Mouse (Mus musculus) cerebellum, adult 8-10 months (tissue): ENCODE data around the gene Fen1.

Experiments
- DNase-seq: peaks from one replicate; pipeline ENCODE4 v3.0.0; 2022

Fen1 gene

GRCm38 (mm10) chr19:10203848-10204615, at the start of gene Fen1, which contains the start of gene Tmem258:
TSS of gene Fen1 (minus strand) at chr19:10204169.
TSS of gene Tmem258 (plus strand) at chr19:10204014.
- DNase-seq, result peak; percentile 96

- no peak for DNase-seq
These were observed 44.2 kb upstream of the Fen1 start for GRCm38 (mm10) chr19:10248128-10248527.

DNA sequence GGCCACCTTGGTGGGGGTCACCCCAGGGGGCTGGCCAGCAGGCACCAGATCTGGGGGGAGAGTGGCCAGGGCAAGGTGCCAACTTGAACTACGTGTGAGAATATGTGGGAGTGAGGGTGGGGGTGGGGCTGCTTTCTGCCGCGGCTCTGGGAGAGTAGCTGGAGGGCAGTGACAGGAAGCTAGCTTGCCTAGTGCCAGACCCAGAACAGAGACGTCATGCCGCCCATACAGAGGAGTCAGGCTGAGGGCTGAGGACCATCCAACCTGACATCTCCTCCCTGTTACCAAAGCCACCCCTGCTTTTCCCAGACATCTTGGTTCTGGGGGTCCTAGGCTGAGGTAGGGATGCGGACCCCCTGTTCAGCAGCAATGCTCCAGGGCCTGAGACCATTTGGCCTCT, 43.2 kb upstream of the Fen1 start:
- DNase-seq, result no peak

DNA sequence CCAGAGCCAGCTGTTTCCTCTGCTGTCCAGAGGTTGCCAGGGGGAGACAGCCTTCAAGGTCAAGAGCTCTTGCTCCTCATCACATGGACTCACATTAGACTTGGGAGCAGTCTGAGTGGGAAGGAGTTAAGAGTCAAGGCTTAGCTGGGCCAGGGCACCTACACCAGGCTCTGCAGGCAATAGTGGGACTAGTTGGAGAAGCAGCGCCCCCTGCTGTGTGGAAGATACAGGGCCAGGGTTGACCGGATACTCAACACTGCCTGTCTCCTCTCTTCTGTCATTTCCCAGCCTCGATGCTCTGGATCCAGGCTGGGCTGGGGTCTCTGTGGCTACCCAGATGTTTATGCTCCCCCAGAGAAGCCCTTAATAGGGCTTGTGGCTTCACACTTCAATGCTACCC, 40.2 kb upstream of the Fen1 start:
- DNase-seq, result peak; percentile 26

DNA sequence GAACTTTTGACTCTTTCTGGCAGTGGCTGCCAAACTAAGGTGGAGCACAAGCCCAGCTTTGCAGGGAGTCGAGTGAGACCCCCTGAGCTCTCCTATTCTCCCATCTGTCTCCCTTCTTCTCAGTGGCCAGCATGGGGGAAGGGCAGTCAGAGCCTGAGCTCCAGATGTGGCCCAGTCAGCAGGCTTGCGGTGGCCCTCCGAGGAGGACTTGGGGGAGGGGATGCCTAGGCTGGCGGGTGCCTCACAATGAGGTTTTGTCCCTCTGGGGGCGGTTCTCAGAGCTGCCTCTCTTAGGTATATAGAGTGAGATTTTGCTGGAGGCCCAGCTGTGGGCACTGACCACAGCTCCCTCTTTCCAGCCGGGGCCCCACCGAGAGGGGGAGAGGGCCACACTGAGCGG, 38.9 kb upstream of the Fen1 start:
- DNase-seq, result no peak

GRCm38 (mm10) chr19:10240654-10241305, 36.8 kb upstream of the Fen1 start, which contains the start of gene Myrf:
TSS of gene Myrf (minus strand) at chr19:10240748.
- peak; percentile 56 for DNase-seq

GRCm38 (mm10) chr19:10239975-10240653, 36.1 kb upstream of the Fen1 start:
- DNase-seq, result no peak

GRCm38 (mm10) chr19:10239419-10239818, 35.5 kb upstream of the Fen1 start:
- no peak for DNase-seq

DNA sequence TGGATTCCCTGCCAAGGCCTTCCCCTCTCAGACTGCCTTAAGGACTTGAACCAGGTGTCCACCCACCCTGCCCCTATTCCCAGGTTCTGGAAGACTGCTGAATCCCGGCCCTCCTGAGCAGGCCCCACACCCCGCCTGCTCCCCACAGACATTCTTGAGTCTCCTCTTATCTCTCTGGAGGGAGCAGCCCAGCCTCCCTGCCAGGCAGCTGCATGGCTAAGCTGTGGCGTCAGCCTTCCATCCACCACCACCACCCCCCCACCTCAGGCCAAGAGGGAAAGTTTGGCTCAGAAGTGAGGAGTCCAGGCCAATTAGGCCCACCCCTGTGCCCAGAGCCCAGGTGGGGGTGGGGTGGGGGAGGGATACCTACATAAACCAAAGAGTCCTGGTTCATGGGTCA, 34.5 kb upstream of the Fen1 start:
- no peak for DNase-seq

DNA sequence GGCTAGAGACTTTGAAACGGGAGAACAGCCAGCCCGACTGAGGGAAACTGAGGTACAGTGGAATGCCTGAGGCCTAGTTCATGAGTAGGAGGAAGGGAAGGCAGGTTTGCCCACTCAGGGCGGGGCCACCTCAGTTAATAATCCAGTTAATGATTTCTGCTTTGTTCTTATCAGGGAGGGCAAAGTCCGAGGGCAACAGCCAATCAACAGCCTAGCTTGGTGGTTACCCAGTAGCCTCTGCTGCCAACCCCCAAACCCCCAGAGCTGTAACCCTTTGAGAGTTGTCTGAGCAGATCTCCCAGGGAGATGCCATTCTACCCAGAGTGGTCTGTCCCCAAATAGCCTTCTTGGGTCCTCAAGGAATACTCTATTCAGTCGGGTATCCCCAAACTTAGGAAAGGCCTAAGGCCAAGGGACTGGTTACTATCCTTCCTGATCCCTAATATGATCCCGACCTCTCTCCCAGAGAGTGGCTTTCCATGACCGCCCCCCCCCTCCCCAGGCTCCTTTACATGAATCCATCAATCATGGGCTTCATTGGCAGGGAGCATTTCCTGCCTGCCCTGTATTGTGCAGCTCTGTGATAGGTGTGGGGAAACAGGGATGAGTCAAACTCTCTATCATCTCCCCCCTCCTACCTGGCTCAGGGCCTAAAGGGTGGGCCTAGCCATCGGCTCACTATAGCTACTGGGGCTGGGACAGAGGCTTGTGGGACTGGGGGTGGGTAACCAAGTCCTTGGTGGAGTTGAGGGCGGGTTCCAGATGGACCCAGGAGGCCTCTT, 32.0 kb upstream of the Fen1 start:
- no peak for DNase-seq

- no peak for DNase-seq
These were observed 28.5 kb upstream of the Fen1 start for GRCm38 (mm10) chr19:10232327-10233017.

- DNase-seq, result no peak
These were observed 27.9 kb upstream of the Fen1 start for GRCm38 (mm10) chr19:10231871-10232270.

- DNase-seq, result no peak
These were observed 27.0 kb upstream of the Fen1 start for GRCm38 (mm10) chr19:10231016-10231415.

DNA sequence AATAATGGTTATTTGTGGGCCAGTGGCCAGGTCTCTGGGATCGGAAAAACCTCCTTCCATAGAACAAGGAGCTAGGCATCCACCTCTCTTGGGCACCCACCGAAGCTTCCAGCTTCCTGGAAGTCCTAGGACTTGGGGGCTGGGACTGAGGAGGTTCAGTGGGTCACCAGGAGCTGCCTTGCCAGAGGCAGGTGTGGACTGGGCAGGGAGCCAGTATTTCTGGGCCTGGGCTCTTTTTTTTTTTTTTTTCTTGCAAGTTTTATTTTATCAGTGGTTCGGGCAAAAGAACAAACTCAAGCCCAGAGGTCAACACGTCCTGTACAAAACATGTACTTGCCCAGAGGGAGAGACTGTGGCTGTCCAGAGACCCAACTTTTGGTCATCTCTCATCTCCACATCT, 21.8 kb upstream of the Fen1 start:
- no peak for DNase-seq

DNA sequence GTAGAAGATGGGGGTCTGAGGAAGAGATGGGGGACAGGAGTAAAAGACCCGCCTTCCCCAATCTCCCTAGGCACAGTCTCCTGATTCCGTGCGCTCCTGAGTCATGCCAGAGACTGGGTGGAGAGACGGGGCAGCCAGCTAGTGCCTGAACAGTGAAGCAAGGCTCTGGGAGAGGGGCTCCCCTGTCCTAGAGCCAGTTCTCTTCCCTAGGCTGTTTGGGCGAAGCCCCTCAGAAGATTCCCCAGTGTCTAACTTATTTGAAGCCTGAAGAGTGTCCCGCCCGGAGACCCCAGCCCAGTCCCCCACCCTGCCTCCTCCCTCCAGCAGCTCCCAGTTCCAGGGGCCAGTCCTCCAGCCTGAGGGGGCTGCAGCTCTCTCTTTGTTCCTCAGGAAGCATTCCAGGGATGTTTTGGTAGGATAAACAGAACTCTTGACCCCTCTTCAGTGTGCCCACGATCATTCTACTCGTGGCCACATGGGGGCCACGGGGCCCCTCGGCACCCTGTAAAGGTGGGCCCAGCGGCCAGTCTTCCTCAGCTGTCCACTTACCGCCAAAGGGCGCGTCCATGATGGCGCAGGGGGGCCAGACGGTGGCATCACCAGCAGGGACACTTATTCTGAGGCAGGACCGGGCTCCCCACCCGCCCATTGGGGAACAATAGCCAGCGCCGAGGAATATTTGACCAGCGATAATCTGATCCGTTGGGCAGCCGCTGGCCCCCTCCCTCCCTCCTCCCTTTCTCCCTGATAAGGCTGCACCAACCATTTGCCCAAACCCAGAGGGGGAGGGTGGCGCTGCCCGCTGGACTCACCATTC, 20.9 kb upstream of the Fen1 start:
- DNase-seq, result no peak

DNA sequence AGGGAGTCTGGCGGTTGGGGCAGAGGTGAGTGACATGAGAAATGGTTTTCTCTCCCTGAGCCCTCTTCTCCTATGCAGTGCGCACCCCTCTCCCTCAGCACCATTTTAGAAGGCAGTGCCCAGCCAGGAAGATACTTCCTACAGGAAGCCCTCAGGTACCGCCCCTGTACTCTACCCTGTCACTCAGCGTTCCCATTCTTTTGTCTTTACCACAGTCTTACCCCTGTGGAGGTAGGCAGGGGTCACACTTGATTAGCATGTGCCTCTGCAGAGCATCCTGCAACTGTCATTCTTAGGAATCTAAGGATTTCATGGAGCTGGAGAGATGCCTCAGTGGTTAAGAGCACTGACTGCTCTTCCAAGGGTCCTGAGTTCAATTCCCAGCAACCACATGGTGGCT, 19.6 kb upstream of the Fen1 start:
- no peak for DNase-seq

GRCm38 (mm10) chr19:10222656-10223055, 18.7 kb upstream of the Fen1 start:
- no peak for DNase-seq

DNA sequence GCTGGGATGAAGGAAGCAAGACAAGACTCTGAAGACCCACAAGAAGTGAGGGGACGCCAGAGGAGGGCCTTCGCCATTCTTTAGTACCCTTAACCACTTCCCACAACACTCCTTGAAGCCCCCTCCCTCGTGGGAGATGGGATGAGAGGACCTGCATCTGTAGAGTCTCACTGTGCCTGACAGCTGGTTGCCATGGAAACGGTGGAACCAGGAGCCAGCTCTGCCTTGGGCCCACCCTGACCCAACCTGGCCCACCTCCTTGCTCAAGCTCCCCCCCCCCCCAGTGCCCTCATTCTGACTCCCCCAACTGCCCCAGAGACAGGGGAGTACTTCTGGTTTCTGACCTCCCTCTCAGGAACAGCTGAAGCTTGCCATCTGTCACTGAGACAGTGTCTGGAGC, 17.6 kb upstream of the Fen1 start:
- no peak for DNase-seq

DNA sequence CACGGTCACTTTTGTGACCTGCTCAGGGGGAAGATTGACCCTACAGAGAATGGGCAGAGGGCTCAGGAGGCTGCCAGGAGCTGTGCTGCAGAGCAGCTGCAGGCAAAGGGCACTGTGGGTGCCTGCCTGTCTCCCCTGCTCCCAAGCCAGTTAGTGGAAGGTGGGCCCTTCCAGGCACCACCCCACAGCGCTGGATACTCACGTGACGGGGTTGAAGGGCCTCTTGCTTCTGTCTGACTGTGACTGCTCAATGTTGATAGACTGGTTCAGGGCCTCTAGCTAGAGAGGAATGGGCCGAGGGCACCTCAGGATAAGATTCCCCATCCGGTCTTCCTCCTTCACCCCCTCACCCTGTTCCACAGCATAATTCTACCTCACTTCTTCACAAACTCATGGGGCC, 15.6 kb upstream of the Fen1 start:
- DNase-seq, result no peak

DNA sequence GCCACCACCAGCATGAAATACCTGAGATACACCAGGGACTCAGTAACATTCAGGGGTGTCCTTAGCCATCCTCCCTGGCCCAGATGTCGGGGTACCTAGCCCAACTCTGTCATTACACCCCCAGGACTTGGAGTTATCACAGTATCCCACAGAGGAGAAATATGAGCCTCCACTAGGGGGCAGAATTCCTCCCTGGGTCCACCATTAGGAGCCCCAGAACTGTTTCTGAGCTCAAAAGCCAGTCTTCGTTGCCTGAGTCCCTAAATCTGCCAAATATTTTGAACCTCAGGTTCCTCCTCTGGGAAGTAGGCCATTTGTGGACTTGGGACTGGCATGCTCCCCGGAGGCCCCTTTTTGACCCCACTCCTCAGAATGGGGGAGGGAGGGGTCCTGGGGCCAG, 15.1 kb upstream of the Fen1 start:
- no peak for DNase-seq

DNA sequence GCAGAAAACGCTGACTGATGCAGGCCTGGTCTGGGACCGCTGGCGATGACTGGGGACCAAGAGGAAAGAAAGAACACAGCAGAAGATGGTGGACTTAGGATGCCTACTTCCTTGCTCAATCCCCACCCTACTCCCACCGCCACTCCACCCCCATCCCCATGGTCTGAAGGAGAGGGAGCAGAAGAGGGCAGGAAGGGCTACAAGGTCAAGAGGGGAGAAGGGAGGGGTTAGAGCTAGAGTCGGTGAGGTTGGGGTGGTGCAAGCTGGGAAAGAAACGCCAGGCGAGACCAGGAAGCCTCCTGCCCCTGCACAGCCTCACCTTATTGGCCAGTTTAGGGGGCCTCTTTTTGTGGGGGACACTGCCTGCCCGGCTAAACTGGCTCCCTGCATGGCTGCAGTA, 12.1 kb upstream of the Fen1 start:
- DNase-seq, result no peak
